Mouse (Mus musculus): ENCODE data around the gene Samd1. TPM values are rescaled to one million over a fixed set of nuclear protein-coding genes. Genes with fewer than 3 reads are reported as not detected.
"Not testable (repeated sequence)": the region's sequence is repeated elsewhere in the genome, so short reads cannot be mapped to it uniquely, and the experiment has no call there.

Gene Samd1
- total and polyA plus RNA-seq, 2 experiments from 2014 or later: 5.7 to 96.8 TPM

DNA sequence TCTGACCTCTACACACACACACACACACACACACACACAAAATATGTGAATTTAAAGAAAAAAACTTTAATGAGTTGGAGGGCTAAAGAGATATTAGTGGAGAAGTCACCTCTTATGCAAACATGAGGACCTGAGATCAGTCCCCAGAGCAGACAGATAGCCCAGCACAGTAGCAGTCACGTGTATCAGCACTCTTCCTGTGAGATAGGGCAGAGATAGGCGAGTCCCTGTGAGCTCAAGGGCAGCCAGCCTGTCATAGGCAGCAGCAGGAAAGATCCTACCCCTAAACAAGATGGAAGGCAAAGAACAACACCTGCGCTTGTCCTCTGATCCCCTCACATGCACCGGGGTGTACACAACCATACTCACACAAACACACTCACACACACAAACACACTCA is 15.0 kb upstream of the Samd1 start:
- Histone ChIP-seq H3K4me2 (ENCODE audit: low read depth, low read length) (no peak overlapping the region), H3K36me3 (ENCODE audit: insufficient read depth, low read length) (peaks cover 51% of the 10 kb centered on the region), H3K27ac (no peak overlapping the region), H3K9me3 (ENCODE audit: low read length) (no peaks in the 10 kb centered on the region), H3K4me3 (ENCODE audit: low read length) (no peak overlapping the region), H3K27me3 (ENCODE audit: insufficient read depth, low read length) (no peaks in the 10 kb centered on the region), H3K4me1 (ENCODE audit: insufficient read depth, low read length) (peaks cover 3% of the 10 kb centered on the region; the same call in 1 of the 2 replicates), H3K9ac (replicated peaks; ENCODE audit: low read length) (no peak overlapping the region)
- DNase-seq (ENCODE audit: low spot score) (no peak), ATAC-seq (no peak)
- 90% methylated on average over 4 of the region's 4 CpGs for WGBS
- TF ChIP-seq CTCF (IDR thresholded peaks at IDR 0.05; ENCODE audit: low read depth): no peak

DNA sequence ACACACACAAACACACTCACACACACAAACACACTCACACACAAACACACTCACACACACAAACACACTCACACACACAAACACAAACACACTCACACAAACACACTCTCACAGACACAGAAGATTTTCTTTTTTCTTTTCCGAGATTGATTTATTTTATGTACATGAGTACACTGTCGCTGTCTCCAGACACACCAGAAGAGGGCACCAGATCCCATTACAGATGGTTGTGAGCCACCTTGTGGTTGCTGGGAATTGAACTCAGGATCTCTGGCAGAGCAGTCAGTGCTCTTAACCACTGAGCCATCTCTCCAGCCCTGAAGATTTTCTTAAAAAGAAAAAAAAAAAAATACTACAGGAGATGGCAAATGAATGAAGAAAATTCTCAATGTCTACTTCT is 14.2 kb upstream of the Samd1 start:
- not testable (repeated sequence) for H3K27ac ChIP-seq; ATAC-seq; H3K4me1 ChIP-seq (ENCODE audit: insufficient read depth, low read length); H3K9ac ChIP-seq (replicated peaks; ENCODE audit: low read length); H3K4me3 ChIP-seq (ENCODE audit: low read length); H3K27me3 ChIP-seq (ENCODE audit: insufficient read depth, low read length); H3K4me2 ChIP-seq (ENCODE audit: low read depth, low read length); H3K9me3 ChIP-seq (ENCODE audit: low read length); DNase-seq (ENCODE audit: low spot score)
- peak; percentile 36 for TF ChIP-seq CTCF (IDR thresholded peaks at IDR 0.05; ENCODE audit: low read depth)
- H3K36me3 ChIP-seq (ENCODE audit: insufficient read depth, low read length): peaks cover 57% of the 10 kb centered on the region
- 95% methylated on average over 2 of the region's 2 CpGs for WGBS

DNA sequence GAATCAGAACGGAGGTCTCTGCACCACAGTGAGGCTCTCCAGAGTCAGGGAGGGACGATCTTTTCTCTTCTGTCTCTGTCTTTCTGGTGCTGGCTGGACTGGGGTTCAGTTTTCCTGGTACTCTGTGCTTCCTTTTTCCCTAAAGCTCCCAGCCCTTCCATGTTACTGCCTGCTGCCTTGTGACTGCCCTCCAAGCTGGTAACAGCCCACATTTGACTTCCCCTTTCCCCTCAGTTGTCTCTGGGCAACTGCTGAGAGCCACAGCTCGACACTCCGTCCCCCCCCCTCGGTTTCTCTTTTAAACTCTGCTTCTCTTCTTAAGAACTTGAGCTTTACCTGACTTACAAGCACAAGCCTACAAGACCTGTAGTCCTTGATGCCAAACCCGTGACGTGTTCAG is 8.2 kb upstream of the Samd1 start:
- WGBS: 93% methylated on average over 7 of the region's 7 CpGs
- H3K27ac ChIP-seq: no peak overlapping the region
- DNase-seq (ENCODE audit: low spot score) (no peak), ATAC-seq (no peak)
- no peak overlapping the region for H3K4me3 ChIP-seq (ENCODE audit: low read length)
- H3K36me3 ChIP-seq (ENCODE audit: insufficient read depth, low read length): peaks cover 63% of the 10 kb centered on the region
- no peaks in the 10 kb centered on the region for H3K4me1 ChIP-seq (ENCODE audit: insufficient read depth, low read length)
- H3K4me2 ChIP-seq (ENCODE audit: low read depth, low read length): no peak overlapping the region
- no peak for TF ChIP-seq CTCF (IDR thresholded peaks at IDR 0.05; ENCODE audit: low read depth)
- H3K27me3 ChIP-seq (ENCODE audit: insufficient read depth, low read length): no peaks in the 10 kb centered on the region
- H3K9me3 ChIP-seq (ENCODE audit: low read length): no peaks in the 10 kb centered on the region
- H3K9ac ChIP-seq (replicated peaks; ENCODE audit: low read length): no peak overlapping the region

DNA sequence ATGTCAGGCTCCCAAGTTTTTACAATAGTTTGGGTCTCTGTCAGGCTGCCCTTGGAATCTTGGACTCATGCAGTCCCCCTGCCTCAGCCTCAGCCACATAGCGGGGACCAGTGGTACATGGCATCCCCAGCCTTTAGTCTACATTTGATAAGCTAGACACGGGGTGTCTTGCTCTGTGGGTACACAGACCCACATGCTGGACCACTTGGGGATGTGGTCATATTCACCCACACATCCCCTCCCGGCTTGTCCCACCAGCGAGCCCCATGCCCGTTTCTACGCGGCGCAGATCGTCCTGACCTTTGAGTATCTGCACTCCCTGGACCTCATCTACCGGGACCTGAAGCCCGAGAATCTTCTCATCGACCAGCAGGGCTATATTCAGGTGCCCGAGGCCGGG is 7.3 kb upstream of the Samd1 start:
- Histone ChIP-seq H3K27ac (no peak overlapping the region), H3K9ac (replicated peaks; ENCODE audit: low read length) (no peak overlapping the region), H3K27me3 (ENCODE audit: insufficient read depth, low read length) (no peaks in the 10 kb centered on the region), H3K9me3 (ENCODE audit: low read length) (no peaks in the 10 kb centered on the region), H3K4me2 (ENCODE audit: low read depth, low read length) (no peak overlapping the region), H3K4me1 (ENCODE audit: insufficient read depth, low read length) (no peaks in the 10 kb centered on the region), H3K36me3 (ENCODE audit: insufficient read depth, low read length) (peaks cover 59% of the 10 kb centered on the region), H3K4me3 (ENCODE audit: low read length) (no peak overlapping the region)
- 93% methylated on average over 14 of the region's 14 CpGs for WGBS
- ATAC-seq (no peak), DNase-seq (ENCODE audit: low spot score) (no peak)
- no peak for TF ChIP-seq CTCF (IDR thresholded peaks at IDR 0.05; ENCODE audit: low read depth)

DNA sequence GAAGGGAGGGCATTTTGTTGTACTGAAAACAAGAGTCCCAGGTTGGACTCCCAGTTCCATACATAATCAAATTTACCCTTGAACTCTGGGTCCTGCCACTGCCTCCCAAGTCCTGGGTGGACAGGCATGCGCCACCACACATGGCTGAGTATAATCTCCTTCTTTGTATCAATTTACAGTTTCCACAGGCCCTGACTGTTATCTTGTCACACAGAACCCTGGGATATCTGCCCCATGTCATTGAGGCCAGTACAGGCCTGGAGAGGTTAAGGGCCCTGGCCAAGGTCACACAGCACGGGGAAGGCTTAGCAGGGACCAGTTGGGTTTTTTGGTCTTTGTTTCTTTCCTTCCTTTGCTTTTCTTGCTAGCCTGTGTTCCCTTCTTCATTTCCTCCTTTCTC is 5.0 kb upstream of the Samd1 start:
- no peaks in the 10 kb centered on the region for H3K27me3 ChIP-seq (ENCODE audit: insufficient read depth, low read length)
- H3K9me3 ChIP-seq (ENCODE audit: low read length): no peaks in the 10 kb centered on the region
- no peaks in the 10 kb centered on the region for H3K4me1 ChIP-seq (ENCODE audit: insufficient read depth, low read length)
- no peak overlapping the region for H3K27ac ChIP-seq
- WGBS: 88% methylated on average over 2 of the region's 2 CpGs
- ATAC-seq (no peak), DNase-seq (ENCODE audit: low spot score) (no peak)
- no peak overlapping the region for H3K4me2 ChIP-seq (ENCODE audit: low read depth, low read length)
- H3K36me3 ChIP-seq (ENCODE audit: insufficient read depth, low read length): peaks cover 43% of the 10 kb centered on the region
- H3K4me3 ChIP-seq (ENCODE audit: low read length): no peak overlapping the region
- TF ChIP-seq CTCF (IDR thresholded peaks at IDR 0.05; ENCODE audit: low read depth): no peak
- no peak overlapping the region for H3K9ac ChIP-seq (replicated peaks; ENCODE audit: low read length)

DNA sequence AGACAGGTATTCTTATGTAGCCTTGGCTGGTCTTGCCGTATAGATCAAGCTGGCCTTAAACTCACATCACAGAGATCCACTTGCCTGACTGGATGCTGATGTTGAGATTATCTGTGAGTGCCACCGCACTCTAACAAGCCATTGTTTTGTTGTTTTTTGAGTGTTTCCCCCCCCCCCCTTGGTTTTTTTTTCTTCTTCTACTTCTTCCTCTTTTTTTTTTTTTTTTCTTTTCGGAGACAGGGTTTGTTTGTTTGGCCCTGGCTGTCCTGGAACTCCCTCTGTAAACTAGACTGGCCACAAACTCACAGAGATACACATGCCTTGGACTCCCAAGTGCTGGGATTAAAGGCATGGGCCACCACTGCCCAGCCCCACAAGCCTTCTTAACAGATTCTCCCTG is 3.4 kb upstream of the Samd1 start:
- no peak for TF ChIP-seq CTCF (IDR thresholded peaks at IDR 0.05; ENCODE audit: low read depth)
- H3K4me1 ChIP-seq (ENCODE audit: insufficient read depth, low read length): 0 out of 2 replicates have a peak, but pooled peaks cover 2% of the 10 kb centered on the region

DNA sequence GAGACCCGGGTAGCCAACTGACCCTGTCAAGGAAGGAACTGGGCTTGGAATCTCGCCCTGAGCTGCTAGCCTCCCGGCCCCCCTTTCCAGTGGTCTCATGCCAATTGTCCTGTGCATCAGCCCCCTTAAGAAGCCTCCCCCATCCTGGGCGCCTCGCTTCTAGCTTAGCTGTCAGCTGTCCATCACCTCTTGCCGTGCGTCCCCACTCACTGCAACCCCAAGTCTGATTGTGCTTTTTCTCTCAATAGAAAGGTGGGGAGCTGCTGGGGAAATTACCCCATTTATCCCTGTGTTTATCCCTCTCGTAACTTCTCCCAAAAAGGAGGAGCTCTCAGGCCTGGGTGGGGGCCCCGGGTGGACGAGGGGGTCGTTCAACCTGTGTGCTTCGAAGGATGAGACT is 1.5 kb upstream of the Samd1 start:
- no peak for TF ChIP-seq CTCF (IDR thresholded peaks at IDR 0.05; ENCODE audit: low read depth)
- no peaks in the 10 kb centered on the region for H3K9me3 ChIP-seq (ENCODE audit: low read length)
- H3K9ac ChIP-seq (replicated peaks; ENCODE audit: low read length): no peak overlapping the region
- H3K4me3 ChIP-seq (ENCODE audit: low read length): peak overlapping the region; percentile 77; the same call in 1 of the 2 replicates
- H3K36me3 ChIP-seq (ENCODE audit: insufficient read depth, low read length): peaks cover 21% of the 10 kb centered on the region
- DNase-seq (ENCODE audit: low spot score): no peak
- H3K27me3 ChIP-seq (ENCODE audit: insufficient read depth, low read length): no peaks in the 10 kb centered on the region
- peak overlapping the region; percentile 81 for H3K4me2 ChIP-seq (ENCODE audit: low read depth, low read length)
- ATAC-seq: no peak
- H3K4me1 ChIP-seq (ENCODE audit: insufficient read depth, low read length): 0 out of 2 replicates have a peak, but pooled peaks cover 4% of the 10 kb centered on the region
- 0 out of 2 replicates have a peak overlapping the region, but pooled peaks have one; percentile 91 for H3K27ac ChIP-seq
- WGBS: 14% methylated on average over 12 of the region's 12 CpGs

More for the DNA sequence above, 3.4 kb upstream of the Samd1 start:
- 88% methylated on average over 3 of the region's 3 CpGs for WGBS
- Histone ChIP-seq H3K27me3 (ENCODE audit: insufficient read depth, low read length) (no peaks in the 10 kb centered on the region), H3K4me3 (ENCODE audit: low read length) (no peak overlapping the region), H3K36me3 (ENCODE audit: insufficient read depth, low read length) (peaks cover 33% of the 10 kb centered on the region), H3K4me2 (ENCODE audit: low read depth, low read length) (no peak overlapping the region), H3K9ac (replicated peaks; ENCODE audit: low read length) (no peak overlapping the region), H3K27ac (no peak overlapping the region), H3K9me3 (ENCODE audit: low read length) (no peaks in the 10 kb centered on the region)
- no peak for ATAC-seq
- no peak for DNase-seq (ENCODE audit: low spot score)
